ENCODE assay signal across 10 mouse cellular contexts in genomic region chr10:85013464-85013863, GRCm38 (mm10).
A peak's percentile ranks its signal among the peaks of the same experiment; 100 is the strongest.
DNase-seq lines count a peak whose midpoint lies in the region; ATAC-seq and TF ChIP-seq lines count a peak whose summit lies in the region.
"Had no signal": no experiment of that assay in that cellular context is flagged by ENCODE, and none has a peak within 500 bp of the region (broad histone marks: within the 10 kb centered on the region; RNA-seq: fewer than 3 reads in every experiment).

No protein-coding gene starts in this region.

- H3K36me3 ChIP-seq in kidney, embryonic 14.5 days (ENCODE audit: control insufficient read depth, insufficient read depth, low read length), result peaks cover 33% of the 10 kb centered on the region
- H3K36me3 ChIP-seq in lung, postnatal 0 days (ENCODE audit: insufficient read depth, low read length), result peaks cover 9% of the 10 kb centered on the region; the same call in 1 of the 2 replicates

- TF ChIP-seq CTCF in embryonic fibroblast, embryonic 13.5 days (IDR thresholded peaks at IDR 0.05; ENCODE audit: borderline replicate concordance, insufficient read depth, low read length), result peak; percentile 65; the same call in 1 of the 2 replicates
- TF ChIP-seq CTCF in lung, postnatal 0 days (IDR thresholded peaks at IDR 0.05), result peak; percentile 88
- TF ChIP-seq CTCF in olfactory bulb, adult 2 months (IDR thresholded peaks at IDR 0.05; ENCODE audit: insufficient read depth, low read depth, low read length), result peak; percentile 67; the same call in 1 of the 2 replicates

- H3K4me1 ChIP-seq in embryonic fibroblast, embryonic 13.5 days (ENCODE audit: control insufficient read depth, insufficient read depth, low read length), result peaks cover 10% of the 10 kb centered on the region; the same call in 1 of the 2 replicates
- no peaks in the 10 kb centered on the region for H3K4me1 ChIP-seq in kidney, embryonic 14.5 days (ENCODE audit: control insufficient read depth, insufficient read depth, low read length)
- H3K4me1 ChIP-seq in lung, postnatal 0 days (ENCODE audit: insufficient read depth, low read depth, low read length), result no peaks in the 10 kb centered on the region
- H3K4me1 ChIP-seq in olfactory bulb, adult 2 months (ENCODE audit: control insufficient read depth, insufficient read depth, low read length), result peaks cover 8% of the 10 kb centered on the region; the same call in 1 of the 2 replicates
- H3K4me1 ChIP-seq: embryonic facial prominence, embryonic 13.5 days had no signal

- H3K9ac ChIP-seq in kidney, embryonic 14.5 days (ENCODE audit: low read depth, low read length), result no peak overlapping the region
- H3K9ac ChIP-seq in lung, postnatal 0 days (replicated peaks; ENCODE audit: low read depth), result no peak overlapping the region
- H3K9ac ChIP-seq: embryonic facial prominence, embryonic 13.5 days; liver, embryonic 15.5 days had no signal

- ATAC-seq in kidney, embryonic 14.5 days (ENCODE audit: low FRiP score, low TSS enrichment), result peak; percentile 75
- peak; percentile 76 for ATAC-seq in lung, postnatal 0 days

- no peaks in the 10 kb centered on the region for H3K27me3 ChIP-seq in kidney, embryonic 14.5 days (ENCODE audit: control insufficient read depth, insufficient read depth, low read length)
- no peaks in the 10 kb centered on the region for H3K27me3 ChIP-seq in lung, postnatal 0 days (replicated peaks; ENCODE audit: insufficient read depth, low read length)
- H3K27me3 ChIP-seq: embryonic facial prominence, embryonic 13.5 days; liver, embryonic 15.5 days had no signal

- H3K4me3 ChIP-seq in embryonic fibroblast, embryonic 13.5 days (ENCODE audit: insufficient read depth, low read length), result no peak overlapping the region
- H3K4me3 ChIP-seq in kidney, embryonic 14.5 days (ENCODE audit: low read length), result no peak overlapping the region
- no peak overlapping the region for H3K4me3 ChIP-seq in lung, postnatal 0 days (ENCODE audit: low read depth, low read length)
- H3K4me3 ChIP-seq in olfactory bulb, adult 2 months (ENCODE audit: insufficient read depth, low read depth, low read length), result no peak overlapping the region
- H3K4me3 ChIP-seq: embryonic facial prominence, embryonic 13.5 days; liver, embryonic 15.5 days had no signal

- no peak for TF ChIP-seq EP300 in lung, postnatal 0 days (IDR thresholded peaks at IDR 0.05)

- no peak for TF ChIP-seq POLR2A in embryonic fibroblast, embryonic 13.5 days (IDR thresholded peaks at IDR 0.05; ENCODE audit: low read depth, low read length)
- no peak for TF ChIP-seq POLR2A in olfactory bulb, adult 2 months (IDR thresholded peaks at IDR 0.05; ENCODE audit: insufficient read depth, low read depth, low read length)

- H3K9me3 ChIP-seq in kidney, embryonic 14.5 days (ENCODE audit: control insufficient read depth, low read length), result no peaks in the 10 kb centered on the region
- no peaks in the 10 kb centered on the region for H3K9me3 ChIP-seq in lung, postnatal 0 days (ENCODE audit: low read length)
- H3K9me3 ChIP-seq: embryonic facial prominence, embryonic 13.5 days; liver, embryonic 15.5 days had no signal

- 29% methylated on average over 1 of the region's 1 CpGs for WGBS in kidney, embryonic 14.5 days
- WGBS in lung, postnatal 0 days, result 11% methylated on average over 1 of the region's 1 CpGs
- WGBS in olfactory bulb, adult 2 months, result 30% methylated on average over 1 of the region's 1 CpGs

- H3K27ac ChIP-seq in embryonic fibroblast, embryonic 13.5 days (ENCODE audit: insufficient read depth, low read length), result no peak overlapping the region
- H3K27ac ChIP-seq in kidney, embryonic 14.5 days (ENCODE audit: low read depth, low read length), result no peak overlapping the region
- H3K27ac ChIP-seq in lung, postnatal 0 days (ENCODE audit: low read length), result no peak overlapping the region
- H3K27ac ChIP-seq in olfactory bulb, adult 2 months (ENCODE audit: insufficient read depth, low read depth, low read length), result no peak overlapping the region
- H3K27ac ChIP-seq: embryonic facial prominence, embryonic 13.5 days; liver, embryonic 15.5 days had no signal

- DNase-seq in layer of hippocampus, adult 11-12 months (ENCODE audit: low spot score), result peak; percentile 43
- no peak for DNase-seq in layer of hippocampus, postnatal 36 days
- peak; percentile 7 for DNase-seq in adipocyte (ENCODE audit: low spot score)
- peak; percentile 70 for DNase-seq in lung, postnatal 0 days (ENCODE audit: low spot score)
- no peak for DNase-seq in urinary bladder, postnatal 10 days (ENCODE audit: low spot score)

- H3K4me2 ChIP-seq in kidney, embryonic 14.5 days (replicated peaks; ENCODE audit: low read depth, low read length), result no peak overlapping the region
- H3K4me2 ChIP-seq in lung, postnatal 0 days (replicated peaks; ENCODE audit: low read depth, low read length), result no peak overlapping the region
- H3K4me2 ChIP-seq: embryonic facial prominence, embryonic 13.5 days; liver, embryonic 15.5 days had no signal

Comparison
In these comparisons a context has a peak if more than half of its experiments do, and no peak if none do; other contexts are left out.
1. DNase-seq: peak in layer of hippocampus, adult 11-12 months (single experiment), adipocyte (single experiment) and lung, postnatal 0 days (single experiment); none in layer of hippocampus, postnatal 36 days (0 of 2) and urinary bladder, postnatal 10 days (single experiment).
2. Peak in every context shown above with its lines, with median percentiles within 50 percentile points of each other: CTCF ChIP-seq.